Mouse (Mus musculus) thymus, adult 2 months (tissue): ENCODE results near the gene Gm28845. TPM values are rescaled to one million over a fixed set of nuclear protein-coding genes. Genes with fewer than 3 reads are reported as not detected.

Experiments used
- DNase-seq: peaks from one replicate; pipeline ENCODE4 v3.0.0; 2021
- H3K27ac ChIP-seq: fragments of 200-500 bp; 2 replicates; pipeline ENCODE4 v1.5.1; 2012; ENCODE audit warnings: low read length, control low read depth; ENCODE audit not compliant: control insufficient read depth, insufficient read depth
- H3K27me3 ChIP-seq: fragments of 200-500 bp; 2 replicates; pipeline ENCODE4 v1.6.1; 2012; ENCODE audit warnings: mild to moderate bottlenecking, low read length, moderate library complexity, mixed read lengths; ENCODE audit not compliant: control insufficient read depth, insufficient read depth
- H3K36me3 ChIP-seq: fragments of 200-500 bp; 2 replicates; pipeline ENCODE4 v1.6.1; 2012; ENCODE audit warnings: mild to moderate bottlenecking, low read length, moderate library complexity; ENCODE audit not compliant: control insufficient read depth, insufficient read depth
- H3K4me1 ChIP-seq: fragments of 200-500 bp; replicated peaks from 2 replicates; pipeline ENCODE4 v1.6.1; 2012; ENCODE audit warnings: low read length; ENCODE audit not compliant: control insufficient read depth, insufficient read depth
- H3K4me3 ChIP-seq: fragments of 200-500 bp; 2 replicates; pipeline ENCODE4 v1.5.1; 2012; ENCODE audit warnings: mild to moderate bottlenecking, low read length, control low read depth, moderate library complexity; ENCODE audit not compliant: control insufficient read depth, insufficient read depth
- CTCF ChIP-seq: fragments of 200-500 bp; IDR thresholded peaks from 2 replicates; pipeline ENCODE4 v1.5.1; 2012; ENCODE audit warnings: mild to moderate bottlenecking, control low read depth, low read length, moderate library complexity, borderline replicate concordance; ENCODE audit not compliant: control insufficient read depth, poor library complexity, insufficient read depth; ENCODE audit errors: extremely low read depth
- POLR2A ChIP-seq: fragments of 200-500 bp; IDR thresholded peaks from 2 replicates; pipeline ENCODE4 v1.6.1; 2012; ENCODE audit warnings: mild to moderate bottlenecking, low read length, control low read depth, moderate library complexity; ENCODE audit not compliant: control insufficient read depth, poor library complexity, insufficient read depth; ENCODE audit errors: extremely low read depth
- WGBS: fragments of 180-500 bp; shearing (Covaris S2); methylation state at CpG from one replicate; pipeline ENCODE4 v1.1.7; 2018; 5-methylcytosine and 5-hydroxymethylcytosine counted together
- polyA plus RNA-seq: library from polyadenylated mRNA; depleted of rRNA; stranded (reverse); fragments of >200 nt; gene quantifications from 2 replicates; pipeline ENCODE4 v1.2.3, GENCODE M21; 2012

Gene Gm28845
- polyA plus RNA-seq, 1 experiment: not detected

DNA sequence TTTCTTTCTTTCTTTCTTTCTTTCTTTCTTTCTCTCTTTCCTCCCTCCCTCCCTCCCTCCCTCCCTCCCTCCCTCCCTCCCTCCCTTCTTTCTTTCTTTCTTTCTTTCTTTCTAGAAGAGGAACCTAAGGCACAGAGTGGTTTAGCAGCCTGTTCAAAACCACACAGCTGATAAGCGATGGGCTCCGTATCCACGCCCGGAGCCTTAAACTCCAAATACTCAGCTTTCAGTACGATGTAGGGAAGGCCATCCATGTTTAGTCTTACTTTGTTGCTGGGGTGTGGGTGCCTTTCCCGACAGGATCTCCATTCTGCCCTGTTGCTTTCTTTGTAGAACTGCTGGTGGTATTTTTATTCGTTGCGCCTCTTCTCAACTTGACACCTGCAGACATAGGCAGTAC lies 10.2 kb downstream of the Gm28845 start:
- no peaks in the 10 kb centered on the region for H3K36me3 ChIP-seq
- TF ChIP-seq CTCF: no peak
- TF ChIP-seq POLR2A: no peak
- H3K27me3 ChIP-seq: no peaks in the 10 kb centered on the region
- H3K4me3 ChIP-seq: no peak overlapping the region
- 94% methylated on average over 8 of the region's 8 CpGs for WGBS
- no peak for DNase-seq
- H3K4me1 ChIP-seq: no peaks in the 10 kb centered on the region
- H3K27ac ChIP-seq: no peak overlapping the region

DNA sequence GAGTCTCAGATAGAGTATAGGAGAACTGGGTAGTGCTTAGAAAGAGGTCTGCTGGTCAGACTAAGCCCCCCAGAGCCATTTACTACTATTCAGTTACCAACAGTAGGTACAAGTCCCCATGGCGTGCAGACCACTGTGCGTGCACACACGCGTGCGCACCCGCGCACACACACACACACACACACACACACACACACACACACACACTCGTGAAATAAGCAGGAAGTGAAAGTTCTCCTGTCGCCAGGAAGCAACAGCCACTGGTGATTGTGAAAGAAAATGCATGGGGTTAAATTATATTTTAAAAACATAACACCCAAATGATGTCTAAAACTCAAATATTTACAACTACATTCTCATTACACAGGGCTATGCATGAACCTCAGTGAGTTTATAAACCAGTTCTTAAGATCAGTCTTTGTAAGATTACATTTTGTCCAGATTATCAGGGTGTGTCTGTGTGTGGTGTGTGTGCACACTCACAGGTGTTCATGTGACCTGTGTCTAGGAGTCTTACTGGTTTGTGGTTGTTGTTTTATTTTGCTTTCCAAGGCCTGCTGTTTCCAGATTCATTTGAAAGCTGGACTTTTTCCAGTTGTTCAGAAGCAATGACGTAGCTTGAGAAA lies 11.6 kb downstream of the Gm28845 start:
- no peaks in the 10 kb centered on the region for H3K27me3 ChIP-seq
- DNase-seq: no peak
- TF ChIP-seq CTCF: no peak
- TF ChIP-seq POLR2A: no peak
- no peaks in the 10 kb centered on the region for H3K36me3 ChIP-seq
- no peak overlapping the region for H3K27ac ChIP-seq
- H3K4me3 ChIP-seq: no peak overlapping the region
- H3K4me1 ChIP-seq: no peaks in the 10 kb centered on the region
- WGBS: 76% methylated on average over 10 of the region's 10 CpGs

DNA sequence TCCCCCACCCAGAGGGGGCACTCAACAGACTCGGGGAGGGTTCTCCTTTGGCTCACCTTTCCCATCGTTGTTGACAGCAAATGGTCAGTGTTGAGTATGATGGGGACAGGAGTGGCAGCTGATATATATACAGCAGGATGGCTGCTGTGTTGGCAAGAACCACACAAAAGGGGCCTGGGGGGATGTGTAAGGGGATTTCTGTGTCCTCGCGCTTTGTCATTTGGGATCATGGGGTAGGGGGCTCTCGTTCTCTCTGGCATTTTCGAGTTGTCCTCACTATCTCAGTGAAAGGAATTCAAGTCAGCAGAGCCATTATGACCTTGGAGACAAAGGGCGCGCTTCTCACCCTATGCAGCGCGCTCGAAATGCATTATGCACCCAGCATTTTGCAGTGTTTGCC lies 16.1 kb downstream of the Gm28845 start, which contains the start of gene Cryga:
Cryga (minus strand) TSS at position 101 of the 400 bp plus-strand sequence.
- Histone ChIP-seq H3K27me3 (no peaks in the 10 kb centered on the region), H3K27ac (no peak within 1 kb of the TSS), H3K4me1 (no peaks in the 10 kb centered on the region), H3K4me3 (no peak within 1 kb of the TSS), H3K36me3 (no peaks in the 10 kb centered on the region)
- 93% methylated on average over 11 of the region's 11 CpGs for WGBS
- no peak for DNase-seq
- TF ChIP-seq CTCF (no peak), POLR2A (no peak)

DNA sequence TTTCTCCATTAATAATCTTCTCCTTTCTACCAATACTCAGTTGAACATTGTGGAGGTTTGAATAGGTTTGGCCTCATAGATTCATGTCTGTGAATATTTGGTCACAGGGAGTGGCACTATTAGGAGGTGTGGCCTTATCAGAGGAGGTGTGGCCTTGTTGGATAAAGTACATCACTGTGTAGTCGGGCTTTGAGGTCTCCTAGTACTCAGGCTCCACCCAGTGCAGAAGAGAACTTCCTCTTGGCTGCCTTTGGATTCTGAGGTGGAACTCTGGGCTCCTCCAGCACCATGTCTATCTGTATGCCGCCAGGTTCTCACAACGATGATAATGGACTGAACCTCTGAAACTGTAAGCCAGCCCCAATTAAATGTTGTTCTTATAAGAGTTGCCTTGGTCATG lies 22.4 kb downstream of the Gm28845 start:
- DNase-seq: no peak
- Histone ChIP-seq H3K4me3 (no peak overlapping the region), H3K4me1 (no peaks in the 10 kb centered on the region), H3K27me3 (no peaks in the 10 kb centered on the region), H3K36me3 (no peaks in the 10 kb centered on the region), H3K27ac (no peak overlapping the region)
- TF ChIP-seq CTCF (no peak), POLR2A (no peak)
- 81% methylated on average over 3 of the region's 3 CpGs for WGBS

DNA sequence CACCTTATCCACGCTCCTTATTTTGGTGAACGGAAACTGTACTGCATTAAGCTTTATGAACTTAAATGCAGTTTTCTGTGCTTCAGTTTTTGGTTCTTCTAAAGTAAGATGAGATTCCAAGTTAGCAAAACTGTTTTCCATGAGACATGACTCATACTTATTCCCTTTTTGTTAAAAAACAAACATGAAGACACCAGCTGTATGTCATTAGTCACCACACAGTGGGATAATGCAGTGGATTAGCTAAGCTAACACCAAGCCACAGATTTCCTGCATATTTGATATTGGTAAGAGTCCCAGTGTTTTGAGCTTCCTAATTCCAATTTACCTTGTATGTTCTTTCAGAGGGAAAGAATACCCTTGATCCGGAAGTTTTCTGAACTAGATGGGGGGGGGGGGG lies 27.8 kb downstream of the Gm28845 start:
- Histone ChIP-seq H3K4me3 (no peak overlapping the region), H3K4me1 (no peaks in the 10 kb centered on the region), H3K27me3 (no peaks in the 10 kb centered on the region), H3K36me3 (no peaks in the 10 kb centered on the region), H3K27ac (no peak overlapping the region)
- 98% methylated on average over 3 of the region's 3 CpGs for WGBS
- no peak for DNase-seq
- TF ChIP-seq POLR2A (no peak), CTCF (no peak)

DNA sequence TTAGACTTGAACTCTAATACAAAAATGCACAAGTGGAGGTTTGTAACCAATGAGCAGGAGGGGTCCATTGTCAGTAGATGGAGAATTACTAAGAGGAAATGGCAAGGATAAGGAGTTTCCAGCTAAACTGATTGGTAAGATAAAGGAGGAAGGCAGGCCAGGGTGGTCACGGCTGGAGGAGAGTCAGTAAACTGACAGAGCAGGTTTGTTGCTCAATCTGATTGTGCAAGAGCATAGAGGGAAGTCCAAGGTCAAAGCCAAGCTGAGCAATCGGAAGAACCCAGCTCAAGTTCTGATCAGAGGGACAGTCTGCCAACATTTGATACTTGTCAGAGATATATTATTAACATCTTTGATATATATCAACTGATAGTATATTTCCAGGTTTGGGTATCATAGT lies 29.0 kb downstream of the Gm28845 start:
- Histone ChIP-seq H3K27ac (no peak overlapping the region), H3K4me1 (no peaks in the 10 kb centered on the region), H3K36me3 (no peaks in the 10 kb centered on the region), H3K4me3 (no peak overlapping the region), H3K27me3 (no peaks in the 10 kb centered on the region)
- TF ChIP-seq CTCF (no peak), POLR2A (no peak)
- no peak for DNase-seq
- 43% methylated on average over 2 of the region's 2 CpGs for WGBS

DNA sequence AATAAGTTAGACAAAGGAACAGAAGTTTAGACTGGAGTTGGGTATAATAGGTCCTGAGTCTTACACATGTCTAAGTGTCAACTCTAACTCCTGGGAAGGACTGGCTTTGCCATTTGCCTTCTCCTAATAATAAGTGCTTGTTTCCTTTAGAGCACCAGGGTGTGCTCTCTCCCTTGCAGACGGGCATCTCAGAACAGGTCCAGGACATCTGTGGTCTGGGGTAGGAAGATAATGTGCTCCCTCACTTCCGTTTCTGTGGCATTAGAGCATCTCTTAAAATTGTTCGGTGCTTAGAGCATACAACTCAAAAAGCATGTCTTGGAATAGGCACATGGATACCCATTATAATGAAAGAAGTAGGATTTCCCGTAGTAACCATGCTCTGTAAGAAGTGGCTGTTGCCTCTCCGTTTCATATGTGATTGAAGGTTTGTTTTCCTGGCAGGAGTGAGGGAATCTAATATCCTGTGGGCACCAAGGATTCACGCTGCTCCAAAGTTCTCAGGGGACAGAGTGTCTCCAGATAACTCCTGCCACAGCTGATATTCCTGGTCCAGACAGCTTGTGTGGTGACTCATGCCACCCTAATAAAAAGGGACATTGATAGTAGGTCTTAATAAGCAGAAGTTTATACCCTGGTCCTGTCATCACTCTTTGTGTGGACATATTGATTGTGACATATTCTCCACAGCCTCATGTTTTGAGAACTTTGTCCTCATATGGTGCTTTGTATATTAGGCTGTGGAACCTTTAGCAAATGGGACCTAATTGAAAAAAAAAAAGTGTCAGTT lies 30.6 kb downstream of the Gm28845 start:
- TF ChIP-seq CTCF (no peak), POLR2A (no peak)
- Histone ChIP-seq H3K27ac (no peak overlapping the region), H3K36me3 (no peaks in the 10 kb centered on the region), H3K4me1 (no peaks in the 10 kb centered on the region), H3K4me3 (no peak overlapping the region), H3K27me3 (no peaks in the 10 kb centered on the region)
- WGBS: 78% methylated on average over 6 of the region's 6 CpGs
- no peak for DNase-seq
